Mouse (Mus musculus): Measurements from ENCODE around the gene Hmg20a. TPM values are rescaled to one million over a fixed set of nuclear protein-coding genes. Genes with fewer than 3 reads are reported as not detected.

The Hmg20a gene
- polyA plus RNA-seq, 1 experiment from 2014 or later = 15.2 TPM

- 31% methylated on average over 11 of the region's 11 CpGs for WGBS
- peak; percentile 39 for DNase-seq (ENCODE audit: low spot score)
- Histone ChIP-seq H3K9ac (ENCODE audit: low read length) (no peak overlapping the region), H3K4me1 (replicated peaks; ENCODE audit: control insufficient read depth, insufficient read depth) (peaks cover 10% of the 10 kb centered on the region), H3K4me3 (ENCODE audit: low read depth, low read length) (no peak overlapping the region), H3K4me2 (replicated peaks; ENCODE audit: low read depth) (no peak overlapping the region), H3K27me3 (ENCODE audit: control insufficient read depth, insufficient read depth, low read length) (no peaks in the 10 kb centered on the region), H3K27ac (replicated peaks) (peak overlapping the region; percentile 80), H3K36me3 (ENCODE audit: control insufficient read depth, insufficient read depth, low read length) (no peaks in the 10 kb centered on the region), H3K9me3 (ENCODE audit: control insufficient read depth, low read length) (no peaks in the 10 kb centered on the region)
- TF ChIP-seq EP300 (optimal IDR thresholded peaks at IDR 0.05) (no peak), CTCF (IDR thresholded peaks at IDR 0.05; ENCODE audit: low read depth) (no peak)
- ATAC-seq (ENCODE audit: low FRiP score, low TSS enrichment) = no peak
Observed at GRCm38 (mm10) chr9:56508835-56509451, 90.5 kb downstream of the Hmg20a start.

GRCm38 (mm10) chr9:56510281-56510680, 91.9 kb downstream of the Hmg20a start:
- H3K4me1 ChIP-seq (replicated peaks; ENCODE audit: control insufficient read depth, insufficient read depth) = peaks cover 10% of the 10 kb centered on the region; the same call in 1 of the 2 replicates
- no peaks in the 10 kb centered on the region for H3K36me3 ChIP-seq (ENCODE audit: control insufficient read depth, insufficient read depth, low read length)
- no peak overlapping the region for H3K4me2 ChIP-seq (replicated peaks; ENCODE audit: low read depth)
- TF ChIP-seq EP300 (optimal IDR thresholded peaks at IDR 0.05) (no peak), CTCF (IDR thresholded peaks at IDR 0.05; ENCODE audit: low read depth) (no peak)
- H3K27me3 ChIP-seq (ENCODE audit: control insufficient read depth, insufficient read depth, low read length) = no peaks in the 10 kb centered on the region
- no peak overlapping the region for H3K4me3 ChIP-seq (ENCODE audit: low read depth, low read length)
- no peak overlapping the region for H3K27ac ChIP-seq (replicated peaks)
- WGBS = 37% methylated on average over 2 of the region's 2 CpGs
- ATAC-seq (ENCODE audit: low FRiP score, low TSS enrichment) (no peak), DNase-seq (ENCODE audit: low spot score) (no peak)
- no peaks in the 10 kb centered on the region for H3K9me3 ChIP-seq (ENCODE audit: control insufficient read depth, low read length)
- H3K9ac ChIP-seq (ENCODE audit: low read length) = no peak overlapping the region

GRCm38 (mm10) chr9:56512486-56512885, 94.1 kb downstream of the Hmg20a start:
- no peak for ATAC-seq (ENCODE audit: low FRiP score, low TSS enrichment)
- Histone ChIP-seq H3K27ac (replicated peaks) (no peak overlapping the region), H3K4me1 (replicated peaks; ENCODE audit: control insufficient read depth, insufficient read depth) (peaks cover 7% of the 10 kb centered on the region; the same call in 1 of the 2 replicates), H3K4me2 (replicated peaks; ENCODE audit: low read depth) (no peak overlapping the region), H3K9ac (ENCODE audit: low read length) (no peak overlapping the region), H3K27me3 (ENCODE audit: control insufficient read depth, insufficient read depth, low read length) (no peaks in the 10 kb centered on the region), H3K4me3 (ENCODE audit: low read depth, low read length) (no peak overlapping the region), H3K9me3 (ENCODE audit: control insufficient read depth, low read length) (no peaks in the 10 kb centered on the region), H3K36me3 (ENCODE audit: control insufficient read depth, insufficient read depth, low read length) (no peaks in the 10 kb centered on the region)
- 83% methylated on average over 4 of the region's 4 CpGs for WGBS
- DNase-seq (ENCODE audit: low spot score) = no peak
- TF ChIP-seq EP300 (optimal IDR thresholded peaks at IDR 0.05) (no peak), CTCF (IDR thresholded peaks at IDR 0.05; ENCODE audit: low read depth) (no peak)

- Histone ChIP-seq H3K27me3 (ENCODE audit: control insufficient read depth, insufficient read depth, low read length) (no peaks in the 10 kb centered on the region), H3K4me1 (replicated peaks; ENCODE audit: control insufficient read depth, insufficient read depth) (0 out of 2 replicates have a peak, but pooled peaks cover 3% of the 10 kb centered on the region), H3K4me2 (replicated peaks; ENCODE audit: low read depth) (no peak overlapping the region), H3K9ac (ENCODE audit: low read length) (no peak overlapping the region), H3K9me3 (ENCODE audit: control insufficient read depth, low read length) (no peaks in the 10 kb centered on the region), H3K4me3 (ENCODE audit: low read depth, low read length) (no peak overlapping the region), H3K27ac (replicated peaks) (no peak overlapping the region), H3K36me3 (ENCODE audit: control insufficient read depth, insufficient read depth, low read length) (no peaks in the 10 kb centered on the region)
- TF ChIP-seq EP300 (optimal IDR thresholded peaks at IDR 0.05) (no peak), CTCF (IDR thresholded peaks at IDR 0.05; ENCODE audit: low read depth) (no peak)
- DNase-seq (ENCODE audit: low spot score) (peak; percentile 60), ATAC-seq (ENCODE audit: low FRiP score, low TSS enrichment) (peak; percentile 70)
- WGBS = 58% methylated on average over 5 of the region's 5 CpGs
Observed at GRCm38 (mm10) chr9:56515110-56515509, 96.7 kb downstream of the Hmg20a start.

GRCm38 (mm10) chr9:56516219-56516618, 97.8 kb downstream of the Hmg20a start:
- Histone ChIP-seq H3K36me3 (ENCODE audit: control insufficient read depth, insufficient read depth, low read length) (no peaks in the 10 kb centered on the region), H3K4me3 (ENCODE audit: low read depth, low read length) (no peak overlapping the region), H3K27me3 (ENCODE audit: control insufficient read depth, insufficient read depth, low read length) (no peaks in the 10 kb centered on the region), H3K4me2 (replicated peaks; ENCODE audit: low read depth) (no peak overlapping the region; the same call in 1 of the 2 replicates), H3K27ac (replicated peaks) (0 out of 2 replicates have a peak overlapping the region, but pooled peaks have one; percentile 18), H3K4me1 (replicated peaks; ENCODE audit: control insufficient read depth, insufficient read depth) (no peaks in the 10 kb centered on the region), H3K9me3 (ENCODE audit: control insufficient read depth, low read length) (no peaks in the 10 kb centered on the region), H3K9ac (ENCODE audit: low read length) (no peak overlapping the region)
- no peak for TF ChIP-seq CTCF (IDR thresholded peaks at IDR 0.05; ENCODE audit: low read depth)
- no peak for TF ChIP-seq EP300 (optimal IDR thresholded peaks at IDR 0.05)
- 52% methylated on average over 3 of the region's 3 CpGs for WGBS
- no peak for DNase-seq (ENCODE audit: low spot score)
- no peak for ATAC-seq (ENCODE audit: low FRiP score, low TSS enrichment)

GRCm38 (mm10) chr9:56516692-56517263, 98.4 kb downstream of the Hmg20a start:
- H3K4me1 ChIP-seq (replicated peaks; ENCODE audit: control insufficient read depth, insufficient read depth) = no peaks in the 10 kb centered on the region
- DNase-seq (ENCODE audit: low spot score) = peak; percentile 66

More at GRCm38 (mm10) chr9:56516692-56517263, 98.4 kb downstream of the Hmg20a start:
- Histone ChIP-seq H3K27ac (replicated peaks) (0 out of 2 replicates have a peak overlapping the region, but pooled peaks have one; percentile 18), H3K4me3 (ENCODE audit: low read depth, low read length) (no peak overlapping the region), H3K27me3 (ENCODE audit: control insufficient read depth, insufficient read depth, low read length) (no peaks in the 10 kb centered on the region), H3K9ac (ENCODE audit: low read length) (no peak overlapping the region), H3K9me3 (ENCODE audit: control insufficient read depth, low read length) (no peaks in the 10 kb centered on the region), H3K36me3 (ENCODE audit: control insufficient read depth, insufficient read depth, low read length) (no peaks in the 10 kb centered on the region), H3K4me2 (replicated peaks; ENCODE audit: low read depth) (no peak overlapping the region; the same call in 1 of the 2 replicates)
- 52% methylated on average over 4 of the region's 4 CpGs for WGBS
- ATAC-seq (ENCODE audit: low FRiP score, low TSS enrichment) = peak; percentile 80
- TF ChIP-seq EP300 (optimal IDR thresholded peaks at IDR 0.05) (no peak), CTCF (IDR thresholded peaks at IDR 0.05; ENCODE audit: low read depth) (peak; percentile 58)

All from stomach, postnatal 0 days (tissue).